Mouse (Mus musculus) CD4-positive, CD25-positive, alpha-beta regulatory T cell (primary cell): ENCODE data around the gene Nucks1. TPM values are rescaled to one million over a fixed set of nuclear protein-coding genes. Genes with fewer than 3 reads are reported as not detected.

Experiments used
- polyA plus RNA-seq: library from polyadenylated mRNA; unstranded; fragments of 100-300 nt; shearing (Covaris generic); gene quantifications from one replicate; pipeline ENCODE4 v1.2.1, GENCODE M21; 2017

The Nucks1 gene
- 45.2 TPM for polyA plus RNA-seq

GRCm38 (mm10) chr1:131910001-131910648, at the start of gene Nucks1:
Nucks1 (plus strand) TSS chr1:131910534.

DNA sequence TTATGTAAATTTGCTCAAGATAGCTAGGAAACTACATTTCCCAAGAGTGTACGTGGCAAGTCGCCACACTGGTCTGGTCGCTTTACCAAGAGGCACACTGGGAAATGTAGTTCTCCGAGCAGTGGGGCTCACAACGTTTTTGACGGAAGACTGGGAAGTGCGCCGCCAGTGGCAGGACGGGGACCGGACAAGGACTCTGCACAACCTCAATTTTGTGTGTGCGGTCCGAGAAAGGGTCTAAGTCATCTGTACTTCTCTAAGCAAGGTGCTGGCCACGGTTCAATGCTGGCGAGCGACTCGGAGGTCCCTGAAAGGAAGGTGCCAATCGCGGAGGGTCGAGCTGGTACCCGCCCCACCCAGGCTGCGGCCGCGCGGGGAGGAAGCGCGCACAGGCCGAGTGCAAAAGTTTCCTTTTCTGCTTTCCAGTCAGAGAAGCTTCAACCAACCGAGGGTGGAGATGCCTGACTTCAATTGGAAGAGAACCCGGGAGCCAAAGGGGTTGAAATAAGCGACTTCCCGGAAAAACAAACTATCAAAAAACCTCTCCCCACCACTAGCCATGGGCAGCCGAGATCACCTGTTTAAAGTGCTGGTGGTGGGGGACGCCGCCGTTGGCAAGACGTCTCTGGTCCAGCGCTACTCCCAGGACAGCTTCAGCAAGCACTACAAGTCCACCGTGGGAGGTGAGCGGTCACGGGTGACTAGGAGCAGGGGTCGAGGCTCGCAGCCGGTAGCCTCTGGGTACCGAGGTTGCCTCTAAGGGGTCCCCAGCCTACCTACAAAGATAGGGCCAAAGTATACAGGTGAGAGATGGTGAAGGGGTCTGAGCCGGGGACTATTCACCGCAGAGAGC, 43.0 kb upstream of the Nucks1 start, which contains the start of gene Rab29:
Gene Rab29, plus strand, starts transcription at position 132 of the 853 bp plus-strand sequence.

GRCm38 (mm10) chr1:131962606-131963084, 52.3 kb downstream of the Nucks1 start, which contains the start of gene Slc45a3:
Slc45a3 (plus strand) TSS chr1:131962967.

Other genes starting within 250 kb of the Nucks1 start
- 0.14 TPM for gene Rab7b, start 221.8 kb upstream of the Nucks1 start, polyA plus RNA-seq
- not detected for gene Slc26a9, start 166.5 kb upstream of the Nucks1 start, polyA plus RNA-seq
- 0.06 TPM for gene Pm20d1, start 113.2 kb upstream of the Nucks1 start, polyA plus RNA-seq
- gene Slc41a1, start 83.0 kb upstream of the Nucks1 start, polyA plus RNA-seq, result 29.1 TPM
- gene Rab29, start 43.3 kb upstream of the Nucks1 start, polyA plus RNA-seq, result 38.7 TPM
- gene Slc45a3, start 52.4 kb downstream of the Nucks1 start, polyA plus RNA-seq, result 0.81 TPM
- 109 TPM for gene Elk4, start 97.1 kb downstream of the Nucks1 start, polyA plus RNA-seq
- gene Mfsd4a, start 157.5 kb downstream of the Nucks1 start, polyA plus RNA-seq, result 88.8 TPM
- gene Cdk18, start 229.2 kb downstream of the Nucks1 start, polyA plus RNA-seq, result not detected